Mouse (Mus musculus) Muller cell, postnatal 12 days (primary cell): ENCODE measurements at regions not wholly inside any gene's neighbourhood (a gene's known extent, or its start where the extent isn't known, plus 50 kb on each side); places are given as distances from the start of the nearest gene placed in this dataset.

Experiments
- DNase-seq: peaks from one replicate; pipeline ENCODE4 v3.0.0-alpha.2; 2015; ENCODE audit errors: inconsistent ontology term

DNA sequence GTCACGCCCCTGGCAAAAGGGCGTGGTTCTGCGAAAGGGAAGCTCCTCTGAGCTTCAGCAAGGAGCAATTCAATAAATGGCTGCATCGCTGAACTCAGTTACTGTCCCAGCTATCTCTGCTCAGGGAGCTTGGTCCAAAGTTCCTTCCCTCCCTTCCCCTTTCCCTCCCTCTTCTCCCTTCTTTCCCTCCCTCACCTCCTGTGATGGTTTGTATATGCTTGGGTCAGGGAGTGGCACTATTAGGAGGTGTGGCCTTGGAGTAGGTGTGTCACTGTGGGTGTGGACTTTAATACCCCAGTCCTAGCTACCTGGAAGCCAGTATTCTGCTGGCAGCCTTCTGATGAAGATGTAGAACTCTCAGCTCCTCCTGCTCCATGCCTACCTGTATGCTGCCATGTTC, 120.5 kb downstream of the Erv3 start:
- DNase-seq = no peak

DNA sequence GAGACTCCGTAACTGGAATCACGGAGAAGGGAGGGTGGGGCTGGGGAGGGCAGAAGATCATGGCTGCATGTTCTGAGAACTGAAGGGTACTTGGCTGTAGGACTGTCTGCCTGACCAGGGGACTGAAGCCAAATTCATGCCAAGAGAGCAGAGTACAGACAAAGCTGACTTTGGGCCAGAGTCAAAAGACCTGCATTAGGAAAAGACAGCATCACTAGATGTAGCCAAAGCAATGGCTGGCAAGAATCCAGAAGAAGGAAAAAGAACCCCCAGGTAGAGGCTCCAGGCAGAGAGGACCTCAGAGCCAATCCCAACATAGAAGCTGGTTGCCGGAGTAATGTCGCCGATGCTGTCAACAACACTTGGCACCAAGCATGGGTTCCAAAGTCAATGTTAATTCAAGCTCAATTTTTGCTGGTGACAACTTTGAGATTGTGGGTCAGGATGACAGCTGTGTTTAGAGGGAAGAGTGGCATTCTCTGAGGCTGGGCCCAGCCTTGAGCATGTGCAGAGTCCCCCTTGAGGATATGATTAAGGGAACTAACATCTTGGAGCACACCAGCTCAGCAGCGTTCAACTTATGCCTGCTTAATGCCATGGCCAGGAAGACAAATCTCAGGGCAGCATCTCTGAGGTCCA, 124.7 kb downstream of the Erv3 start:
- no peak for DNase-seq

- DNase-seq = no peak
Measured at GRCm38 (mm10) chr2:131726533-131726932, 133.0 kb downstream of the Erv3 start.

- DNase-seq = peak; percentile 84
Measured at GRCm38 (mm10) chr2:131721631-131722545, 137.7 kb downstream of the Erv3 start.

DNA sequence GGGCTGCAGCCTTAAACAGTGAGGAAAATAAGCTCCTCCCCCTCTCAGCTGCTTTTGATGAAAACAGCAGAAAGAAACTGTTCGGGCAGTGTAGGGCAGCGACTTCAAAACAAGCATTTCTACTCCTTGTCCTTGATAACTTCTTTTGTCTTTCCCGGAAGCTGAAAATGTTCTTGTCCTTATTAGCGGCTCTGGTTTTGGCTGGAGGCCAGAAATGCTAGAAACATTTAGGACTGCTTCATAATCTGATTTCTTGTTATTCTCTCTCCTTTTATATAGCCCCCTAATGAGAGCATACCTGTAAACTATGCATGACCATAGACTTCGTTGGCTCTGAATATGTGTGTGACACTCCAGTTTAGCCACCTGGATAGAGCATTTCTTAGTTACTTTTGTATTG, 142.0 kb downstream of the Erv3 start:
- peak; percentile 55 for DNase-seq

DNA sequence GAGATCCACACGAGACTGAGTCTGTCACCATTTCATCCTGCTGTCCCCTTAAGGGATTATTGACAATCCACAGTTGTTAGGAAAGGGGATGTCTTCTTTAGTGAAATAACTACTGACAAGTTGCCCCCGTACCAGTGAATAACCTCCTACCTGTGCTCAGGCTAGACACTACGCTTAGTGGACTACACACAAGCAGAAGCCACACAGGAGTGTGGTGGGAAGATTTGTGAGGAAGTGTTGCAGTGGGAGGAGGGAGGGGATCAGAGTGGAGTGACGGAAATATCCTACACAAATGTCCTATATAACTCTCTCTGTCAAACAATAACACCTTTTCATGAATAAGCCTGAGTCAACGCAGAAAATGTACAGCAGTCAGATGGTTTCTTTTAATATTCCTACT, 142.7 kb downstream of the Erv3 start:
- no peak for DNase-seq

DNA sequence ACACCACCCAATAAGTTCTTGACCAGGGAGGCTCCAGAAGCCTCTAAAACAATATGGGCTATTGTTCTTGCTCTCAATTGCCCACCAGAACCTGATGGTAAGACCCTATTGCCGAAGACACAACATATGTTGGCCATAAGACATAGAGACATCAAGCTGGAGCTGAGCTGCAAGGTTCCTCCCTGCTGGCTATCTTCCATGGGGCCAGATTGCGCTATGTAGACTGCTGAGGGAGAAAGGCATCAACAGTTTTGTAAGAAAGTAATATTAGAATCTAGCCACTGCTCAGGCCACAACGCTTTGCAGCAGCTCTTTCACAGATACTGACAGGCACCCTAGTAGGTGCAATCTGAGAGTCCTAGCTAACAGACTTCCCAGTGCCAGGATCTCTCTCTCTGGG, 144.2 kb downstream of the Erv3 start:
- DNase-seq = no peak

DNA sequence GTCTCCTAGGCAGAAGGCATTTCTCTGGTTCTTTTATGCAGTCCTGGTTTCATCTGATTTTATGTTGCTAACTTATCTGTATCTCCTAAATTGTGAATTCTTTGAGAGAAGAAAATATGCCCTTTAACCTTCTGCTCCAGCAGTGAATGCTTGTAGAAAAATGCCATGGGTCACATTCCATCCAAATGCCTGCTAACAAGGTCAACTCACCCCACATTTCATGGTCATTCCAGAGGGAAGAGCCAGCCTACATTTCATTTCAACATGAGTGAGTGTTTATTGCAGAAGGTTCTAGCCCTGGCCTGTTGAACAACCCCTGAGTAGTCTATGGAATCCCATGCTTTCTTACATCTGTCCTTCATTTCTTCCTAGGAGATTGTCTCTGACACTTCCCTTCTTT, 147.7 kb downstream of the Erv3 start:
- DNase-seq = peak; percentile 82

GRCm38 (mm10) chr2:131706565-131706964, 144.5 kb upstream of the Adra1d start:
- no peak for DNase-seq

DNA sequence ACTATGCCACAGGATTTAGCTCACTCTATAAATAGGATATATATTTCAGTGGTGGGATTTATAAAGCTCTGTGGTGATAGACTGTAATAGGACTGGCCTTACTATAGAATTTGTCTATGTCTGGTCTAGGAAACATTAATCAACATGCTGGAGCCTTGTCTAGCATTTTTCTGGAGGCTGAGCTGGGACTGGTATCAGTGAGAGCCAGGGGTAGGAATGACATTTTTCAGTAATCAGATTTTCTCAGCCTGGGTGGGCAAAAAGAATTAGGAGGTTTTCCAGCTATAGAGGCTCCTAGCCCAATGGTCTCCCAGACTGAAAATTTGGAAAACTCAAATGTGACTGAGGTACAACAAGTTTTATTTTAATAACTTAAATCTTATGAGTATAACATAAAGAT, 142.3 kb upstream of the Adra1d start:
- DNase-seq = peak; percentile 62

GRCm38 (mm10) chr2:131702146-131702545, 140.1 kb upstream of the Adra1d start:
- DNase-seq = no peak

DNA sequence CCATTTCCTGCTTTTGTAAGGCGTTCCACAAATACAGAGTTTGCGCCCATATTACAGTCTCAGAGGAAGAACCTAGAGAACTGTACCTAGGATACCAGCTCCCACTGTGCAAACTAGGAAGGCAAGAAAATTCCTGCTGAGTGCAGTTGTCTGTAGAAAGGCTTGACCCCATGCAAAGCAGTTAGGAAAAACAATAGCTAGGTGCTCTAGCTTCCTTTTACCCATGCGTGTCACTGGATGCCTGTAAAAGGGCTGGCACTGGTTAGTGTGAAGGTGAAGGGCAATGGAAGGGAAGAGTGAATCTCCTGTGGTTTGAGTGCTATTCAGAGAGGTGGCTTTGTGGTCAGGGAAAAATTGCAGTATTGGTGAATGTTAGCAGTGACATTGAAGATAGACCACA, 137.7 kb upstream of the Adra1d start:
- DNase-seq = peak; percentile 48

DNA sequence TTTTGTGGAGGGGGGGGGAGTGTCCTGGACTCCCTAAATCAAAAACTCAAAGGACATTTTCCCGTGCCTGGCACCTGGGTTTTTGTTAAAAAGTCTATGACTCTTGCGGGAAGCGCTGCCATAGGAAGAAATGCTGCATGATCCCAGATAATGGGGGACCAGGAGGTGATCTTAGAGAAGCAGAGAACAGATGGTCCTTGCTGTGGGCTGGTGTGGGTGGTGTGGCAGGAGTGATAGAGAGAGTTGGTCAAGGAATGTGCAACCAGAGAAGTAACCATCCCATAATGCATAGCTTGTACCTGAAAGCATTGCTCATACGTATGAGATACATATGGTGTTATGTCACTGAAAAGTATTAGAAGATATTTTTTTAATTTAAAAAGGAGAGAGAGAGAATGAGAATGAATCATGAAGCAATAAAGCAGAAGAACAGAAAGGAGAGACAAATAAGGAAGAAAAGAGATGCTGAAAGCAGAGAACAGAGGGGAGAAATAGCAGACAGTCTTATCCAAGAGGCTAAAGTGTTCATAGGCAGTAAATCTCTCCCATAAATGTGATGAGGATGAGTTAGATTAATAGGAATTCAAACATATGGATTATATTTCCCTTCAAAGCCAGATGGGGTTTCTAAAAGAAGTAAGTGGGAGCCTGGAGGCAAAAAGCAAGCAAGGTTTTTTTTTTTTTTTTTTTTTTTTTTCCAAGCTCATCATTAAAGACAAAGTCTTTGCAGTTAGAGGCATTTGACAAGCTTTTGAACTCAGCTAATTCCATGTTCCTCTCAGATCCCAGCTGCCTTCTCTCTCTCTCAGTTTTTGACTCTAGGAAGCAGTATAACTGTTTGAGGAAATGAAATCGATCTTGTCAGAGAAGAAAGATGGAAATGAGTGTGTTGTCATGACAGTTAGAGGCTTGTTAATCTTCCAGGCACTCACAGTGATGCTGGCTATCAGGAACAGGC, 136.2 kb upstream of the Adra1d start:
- DNase-seq = no peak

- peak; percentile 77 for DNase-seq
Measured at GRCm38 (mm10) chr2:131696307-131696706, 134.2 kb upstream of the Adra1d start.

DNA sequence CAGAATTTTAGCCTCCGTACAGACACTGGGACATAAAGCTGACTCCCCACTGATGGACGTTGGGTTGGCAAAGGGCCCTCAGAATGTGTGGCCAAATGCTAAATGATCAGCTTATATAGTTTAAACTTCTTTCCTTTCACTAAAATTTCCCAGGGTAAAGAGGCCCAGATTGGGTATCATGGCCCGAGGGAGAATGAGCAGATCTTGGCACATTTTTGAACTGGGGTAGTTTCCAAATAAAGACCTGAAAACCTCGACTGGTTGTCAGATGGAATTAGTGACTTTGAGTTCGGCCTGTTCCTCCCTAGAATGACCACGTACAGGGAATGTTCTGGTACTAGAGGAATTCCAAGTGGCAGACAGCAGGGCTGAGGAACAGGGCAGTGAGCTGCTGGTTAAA, 127.9 kb upstream of the Adra1d start:
- DNase-seq = peak; percentile 61

GRCm38 (mm10) chr2:131688282-131688681, 126.2 kb upstream of the Adra1d start:
- no peak for DNase-seq

DNA sequence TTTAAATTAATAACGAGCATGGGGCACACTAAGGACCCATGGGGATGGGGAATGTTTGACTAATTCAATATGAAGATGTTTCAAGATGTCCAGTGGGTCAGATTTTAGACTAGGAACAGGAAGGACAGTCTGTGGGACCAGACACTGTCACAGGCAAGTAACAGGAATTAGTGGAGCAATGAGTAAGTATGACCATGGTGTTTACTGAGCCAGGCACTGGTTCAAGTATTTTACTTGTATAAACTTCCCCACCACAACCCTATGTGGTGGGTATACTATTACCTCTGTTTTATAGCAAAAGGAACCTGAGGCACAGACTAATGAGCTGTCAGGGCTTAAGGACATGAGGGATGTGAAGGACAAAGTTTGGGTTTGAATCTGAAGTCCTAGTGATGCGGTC, 125.4 kb upstream of the Adra1d start:
- DNase-seq = no peak

GRCm38 (mm10) chr2:131686748-131687147, 124.7 kb upstream of the Adra1d start:
- no peak for DNase-seq

DNA sequence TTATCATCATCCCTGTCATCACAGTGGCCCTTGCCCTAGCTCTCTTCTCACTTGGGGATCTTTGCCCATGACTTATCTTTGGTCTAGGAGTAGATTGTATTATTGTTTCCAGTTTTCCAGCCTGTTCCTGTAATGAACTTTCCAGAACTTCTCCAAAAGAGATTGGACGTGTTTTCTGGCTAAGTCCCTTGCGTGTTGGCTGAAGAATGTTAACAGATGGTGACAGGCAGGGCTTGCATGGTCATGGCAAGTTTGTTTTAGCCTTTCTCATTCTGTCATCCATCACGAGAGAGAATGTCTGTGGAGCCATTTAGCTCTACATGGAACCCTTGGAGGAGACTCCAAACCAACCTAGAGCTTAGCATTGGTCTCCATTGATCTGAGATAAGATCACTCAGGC, 123.2 kb upstream of the Adra1d start:
- DNase-seq = no peak

- DNase-seq = no peak
Measured at GRCm38 (mm10) chr2:131683734-131684133, 121.7 kb upstream of the Adra1d start.

- DNase-seq = no peak
Measured at GRCm38 (mm10) chr2:131678484-131678883, 116.4 kb upstream of the Adra1d start.

DNA sequence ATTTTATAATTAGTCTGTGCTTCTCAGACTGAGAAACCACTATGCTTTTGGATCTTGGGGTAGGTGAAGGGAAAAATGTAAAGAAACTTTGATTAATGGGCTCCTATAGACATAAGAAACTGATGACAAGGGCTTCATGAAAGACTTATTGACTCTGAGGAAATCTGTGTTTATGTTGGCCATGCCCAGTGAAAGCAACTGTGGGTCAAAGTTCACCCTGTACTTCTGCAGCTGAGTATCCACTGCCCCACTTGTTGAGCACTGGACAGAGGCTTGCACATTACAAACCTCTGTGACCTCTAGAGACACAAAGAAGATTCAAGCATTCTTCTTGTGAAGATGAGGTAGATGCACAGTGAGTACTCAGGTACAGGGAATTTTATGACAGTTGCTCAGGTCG, 114.7 kb upstream of the Adra1d start:
- DNase-seq = no peak
